Comparison of ENCODE assay signal across 31 mouse cellular contexts in the genomic region with DNA sequence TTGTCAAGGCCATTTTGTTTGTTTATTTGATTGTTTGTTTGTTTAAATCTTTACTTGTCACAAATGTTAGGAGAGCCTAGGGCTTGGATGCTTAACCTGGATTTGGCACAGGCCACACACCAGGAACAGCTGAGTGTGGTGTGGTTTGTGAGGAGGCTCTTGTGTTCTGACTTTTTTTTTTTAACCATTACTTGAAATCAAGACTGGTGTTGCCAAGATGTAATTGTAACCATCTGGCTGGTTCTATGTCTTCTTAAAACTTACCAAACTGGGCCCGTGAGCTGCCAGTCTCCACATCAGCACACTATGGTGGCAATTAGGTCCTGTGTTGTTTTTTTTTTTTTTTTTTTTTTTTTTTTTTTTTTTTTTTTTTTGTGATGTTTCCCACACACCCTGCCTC.
DNase-seq lines count a peak whose midpoint lies in the region; ATAC-seq and TF ChIP-seq lines count a peak whose summit lies in the region.
"Had no signal": no experiment of that assay in that cellular context is flagged by ENCODE, and none has a peak within 500 bp of the region (broad histone marks: within the 10 kb centered on the region; RNA-seq: fewer than 3 reads in every experiment).

No protein-coding gene starts in this region.

- WGBS in embryonic facial prominence, embryonic 14.5 days: 24% methylated on average over 1 of the region's 1 CpGs
- 14% methylated on average over 1 of the region's 1 CpGs for WGBS in limb, embryonic 12.5 days

- H3K36me3 ChIP-seq in ES-E14 (ENCODE audit: control insufficient read depth, insufficient read depth, low read length, poor library complexity, severe bottlenecking): peaks cover 2% of the 10 kb centered on the region; the same call in 1 of the 2 replicates
- peaks cover 8% of the 10 kb centered on the region; the same call in 1 of the 2 replicates for H3K36me3 ChIP-seq in embryonic facial prominence, embryonic 14.5 days (ENCODE audit: control insufficient read depth, insufficient read depth, low read length)
- H3K36me3 ChIP-seq in limb, embryonic 12.5 days: peaks cover 26% of the 10 kb centered on the region
- H3K36me3 ChIP-seq: forebrain, embryonic 15.5 days; G1E; hindbrain, embryonic 13.5 days; neural tube, embryonic 12.5 days had no signal

- DNase-seq in 3T3-L1 (ENCODE audit: low read depth, low spot score) (peak; percentile 81), ES-E14 (ENCODE audit: low read depth, low spot score) (no peak)
- peak; percentile 86 for DNase-seq in embryonic facial prominence, embryonic 14.5 days (ENCODE audit: low spot score)
- DNase-seq in ovary, postnatal 14 days (ENCODE audit: low spot score): no peak
- no peak for DNase-seq in adrenal gland, postnatal 36 days
- DNase-seq in heart, adult 9 months (ENCODE audit: low spot score in 2 of 2): no peak
- DNase-seq: adrenal gland, postnatal 14 days; cerebellum, adult 2 months; cerebellum, postnatal 14 days; gastrocnemius, postnatal 36 days; heart, adult 18-20 months; heart, postnatal 4 days; kidney, adult 9 months; layer of hippocampus, postnatal 36 days; liver, embryonic 13.5 days; lung, adult 18-20 months; midbrain, embryonic 14.5 days; right cerebral cortex, postnatal 4 days had no signal

- no peak for ATAC-seq in embryonic facial prominence, embryonic 14.5 days (ENCODE audit: low read depth)
- ATAC-seq in limb, embryonic 12.5 days (ENCODE audit: insufficient number of reproducible peaks, insufficient read depth, low FRiP score, low TSS enrichment, low read depth): no peak
- no peak for ATAC-seq in erythroblast, adult 5-6 weeks (replicated peaks; ENCODE audit: low FRiP score, poor library complexity, severe bottlenecking)
- ATAC-seq: forebrain, embryonic 15.5 days; intestine, embryonic 16.5 days; lung, postnatal 0 days; Patski had no signal

- H3K27me3 ChIP-seq in embryonic facial prominence, embryonic 14.5 days (replicated peaks; ENCODE audit: control insufficient read depth, insufficient read depth, low read length): no peaks in the 10 kb centered on the region
- no peaks in the 10 kb centered on the region for H3K27me3 ChIP-seq in limb, embryonic 12.5 days
- H3K27me3 ChIP-seq: CH12.LX; liver, embryonic 13.5 days; neural tube, embryonic 12.5 days; Patski had no signal

- H3K4me3 ChIP-seq in ES-E14 (ENCODE audit: insufficient read depth in 1 of 2, low read depth in 1 of 2, low read length in 2 of 2, poor library complexity in 1 of 2, severe bottlenecking in 1 of 2): no peak overlapping the region
- no peak overlapping the region for H3K4me3 ChIP-seq in embryonic facial prominence, embryonic 14.5 days (ENCODE audit: low read depth, low read length)
- no peak overlapping the region for H3K4me3 ChIP-seq in limb, embryonic 12.5 days (replicated peaks)
- H3K4me3 ChIP-seq: forebrain, embryonic 10.5 days; forebrain, embryonic 15.5 days; heart, embryonic 12.5 days; hindbrain, embryonic 13.5 days; liver, embryonic 13.5 days; neural tube, embryonic 12.5 days had no signal

- no peak overlapping the region for H3K4me2 ChIP-seq in embryonic facial prominence, embryonic 14.5 days (ENCODE audit: low read depth, low read length)
- H3K4me2 ChIP-seq in limb, embryonic 12.5 days: no peak overlapping the region
- H3K4me2 ChIP-seq: forebrain, embryonic 15.5 days; heart, embryonic 12.5 days; hindbrain, embryonic 13.5 days; liver, embryonic 13.5 days; neural tube, embryonic 12.5 days had no signal

- no peak overlapping the region for H3K9ac ChIP-seq in ES-E14 (ENCODE audit: insufficient read depth, low read depth, low read length, poor library complexity, severe bottlenecking)
- H3K9ac ChIP-seq in embryonic facial prominence, embryonic 14.5 days (ENCODE audit: low read depth, low read length): no peak overlapping the region
- H3K9ac ChIP-seq in limb, embryonic 12.5 days (replicated peaks): no peak overlapping the region
- H3K9ac ChIP-seq: forebrain, embryonic 15.5 days; heart, embryonic 12.5 days; hindbrain, embryonic 13.5 days; liver, embryonic 13.5 days; neural tube, embryonic 12.5 days had no signal

- H3K4me1 ChIP-seq in ES-E14 (ENCODE audit: control insufficient read depth in 2 of 2, insufficient read depth in 2 of 2, low read length in 2 of 2, poor library complexity in 1 of 2): peaks cover 0 to 8% of the 10 kb centered on the region in 2 experiments; a peak in 1 of 4 replicates
- H3K4me1 ChIP-seq in embryonic facial prominence, embryonic 14.5 days (ENCODE audit: control insufficient read depth, insufficient read depth, low read length): peaks cover 35% of the 10 kb centered on the region
- peaks cover 31% of the 10 kb centered on the region for H3K4me1 ChIP-seq in limb, embryonic 12.5 days (replicated peaks)
- H3K4me1 ChIP-seq: forebrain, embryonic 15.5 days; hindbrain, embryonic 13.5 days; neural tube, embryonic 12.5 days had no signal

- no peak overlapping the region for H3K27ac ChIP-seq in ES-E14 (ENCODE audit: insufficient read depth, low read depth, low read length, poor library complexity, severe bottlenecking)
- peak overlapping the region; percentile 80 for H3K27ac ChIP-seq in embryonic facial prominence, embryonic 14.5 days (replicated peaks; ENCODE audit: low read depth, low read length)
- H3K27ac ChIP-seq in limb, embryonic 12.5 days: peak overlapping the region; percentile 73
- H3K27ac ChIP-seq: forebrain, embryonic 15.5 days; hindbrain, embryonic 13.5 days; liver, embryonic 13.5 days; macrophage; neural tube, embryonic 12.5 days had no signal

- in situ Hi-C loops in ES-E14 (cut with MboI; ENCODE audit: low sequenced_read_pairs in 2 of 2, unreplicated experiment in 2 of 2): loop anchor here (25.0 kb wide), 2 partner anchors 271 to 1121 kb away; no protein-coding TSS in a partner anchor

- H3K9me3 ChIP-seq in ES-E14 (ENCODE audit: control insufficient read depth, insufficient read depth, low read depth, low read length): no peaks in the 10 kb centered on the region
- H3K9me3 ChIP-seq in embryonic facial prominence, embryonic 14.5 days (ENCODE audit: control insufficient read depth, low read length): no peaks in the 10 kb centered on the region
- no peaks in the 10 kb centered on the region for H3K9me3 ChIP-seq in limb, embryonic 12.5 days
- H3K9me3 ChIP-seq: forebrain, embryonic 10.5 days; forebrain, embryonic 15.5 days; heart, embryonic 12.5 days; hindbrain, embryonic 13.5 days; liver, embryonic 13.5 days; neural tube, embryonic 12.5 days had no signal

TF ChIP-seq in ES-E14, 5 proteins besides CTCF, POLR2A, EP300 and RAD21:
- TF ChIP-seq MAFK (IDR thresholded peaks at IDR 0.05; ENCODE audit: insufficient read depth, low read depth, low read length): no peak
- TF ChIP-seq ZNF384 (IDR thresholded peaks at IDR 0.05; ENCODE audit: low read depth, low read length): peak; percentile 70
- TF ChIP-seq ZC3H11A (IDR thresholded peaks at IDR 0.05; ENCODE audit: borderline replicate concordance, low read depth, low read length): no peak
- TF ChIP-seq CHD2 (IDR thresholded peaks at IDR 0.05; ENCODE audit: low read depth, low read length): no peak

Comparison
In these comparisons a context has a peak if more than half of its experiments do, and no peak if none do; other contexts are left out.
1. DNase-seq: peak in 3T3-L1 (single experiment) and embryonic facial prominence, embryonic 14.5 days (single experiment); none in ES-E14 (single experiment), ovary, postnatal 14 days (single experiment), adrenal gland, postnatal 36 days (0 of 2) and heart, adult 9 months (0 of 2).